Mouse (Mus musculus) forebrain, embryonic 10.5 days (tissue): ENCODE results near the gene Etv4. TPM values are rescaled to one million over a fixed set of nuclear protein-coding genes. Genes with fewer than 3 reads are reported as not detected.

Experiments
- DNase-seq: peaks from one replicate; pipeline ENCODE4 v3.0.0-alpha.2; 2017; ENCODE audit warnings: low spot score; ENCODE audit errors: extremely low spot score
- H3K27ac ChIP-seq: fragments of 300-500 bp; sonication (generic); 2 replicates; pipeline ENCODE4 v1.5.1; 2016; ENCODE audit warnings: mild to moderate bottlenecking
- H3K27me3 ChIP-seq: fragments of 300-500 bp; sonication (generic); 2 replicates; pipeline ENCODE4 v1.6.1; 2016; ENCODE audit warnings: mild to moderate bottlenecking; ENCODE audit not compliant: poor library complexity, severe bottlenecking
- H3K36me3 ChIP-seq: fragments of 300-500 bp; sonication (generic); replicated peaks from 2 replicates; pipeline ENCODE4 v1.6.1; 2016; ENCODE audit warnings: mild to moderate bottlenecking, moderate library complexity
- H3K4me1 ChIP-seq: fragments of 300-500 bp; sonication (generic); 2 replicates; pipeline ENCODE4 v1.6.1; 2016
- H3K4me3 ChIP-seq: fragments of 300-500 bp; sonication (generic); 2 replicates; pipeline ENCODE4 v1.5.1; 2016; ENCODE audit warnings: mild to moderate bottlenecking, moderate library complexity
- H3K9me3 ChIP-seq: fragments of 300-500 bp; sonication (generic); 2 replicates; pipeline ENCODE4 v1.6.1; 2016; ENCODE audit warnings: mild to moderate bottlenecking, moderate library complexity
- WGBS: fragments of 180-500 bp; shearing (Covaris S2); methylation state at CpG from one replicate; pipeline ENCODE4 v1.1.7; 2016; 5-methylcytosine and 5-hydroxymethylcytosine counted together
- polyA plus RNA-seq: library from polyadenylated mRNA; unstranded; fragments of >200 nt; fragmentation: Nextera tagmentation; extraction: Ambion mirVana; gene quantifications from 2 replicates; pipeline ENCODE4 v1.2.1, GENCODE M21; 2016

Etv4 gene
- 10.2 and 15.0 TPM in 2 replicates for polyA plus RNA-seq

GRCm38 (mm10) chr11:101785143-101785851 is at the start of gene Etv4:
TSS of gene Etv4 (minus strand) at chr11:101785371.
- WGBS: under 1% methylated on average over 35 of the region's 35 CpGs
- DNase-seq: peak; percentile 95
- Histone ChIP-seq H3K27ac (peak within 1 kb of the TSS; percentile 85), H3K4me1 (peaks cover 51% of the 10 kb centered on the region), H3K27me3 (peaks cover 94% of the 10 kb centered on the region), H3K9me3 (no peaks in the 10 kb centered on the region), H3K4me3 (peak within 1 kb of the TSS; percentile 62), H3K36me3 (no peaks in the 10 kb centered on the region)

GRCm38 (mm10) chr11:101832001-101832400 is 46.8 kb upstream of the Etv4 start:
- DNase-seq: no peak
- WGBS: 81% methylated on average over 7 of the region's 7 CpGs
- no peaks in the 10 kb centered on the region for H3K27me3 ChIP-seq

GRCm38 (mm10) chr11:101830616-101831015 is 45.4 kb upstream of the Etv4 start:
- Histone ChIP-seq H3K36me3 (no peaks in the 10 kb centered on the region), H3K4me1 (peaks cover 38% of the 10 kb centered on the region), H3K4me3 (no peak overlapping the region), H3K9me3 (no peaks in the 10 kb centered on the region), H3K27ac (peak overlapping the region; percentile 75), H3K27me3 (no peaks in the 10 kb centered on the region)
- WGBS: 70% methylated on average over 8 of the region's 8 CpGs
- DNase-seq: no peak

More at GRCm38 (mm10) chr11:101832001-101832400, 46.8 kb upstream of the Etv4 start:
- Histone ChIP-seq H3K9me3 (no peaks in the 10 kb centered on the region), H3K36me3 (no peaks in the 10 kb centered on the region), H3K27ac (peak overlapping the region; percentile 75; the same call in 1 of the 2 replicates), H3K4me3 (no peak overlapping the region), H3K4me1 (peaks cover 38% of the 10 kb centered on the region)

DNA sequence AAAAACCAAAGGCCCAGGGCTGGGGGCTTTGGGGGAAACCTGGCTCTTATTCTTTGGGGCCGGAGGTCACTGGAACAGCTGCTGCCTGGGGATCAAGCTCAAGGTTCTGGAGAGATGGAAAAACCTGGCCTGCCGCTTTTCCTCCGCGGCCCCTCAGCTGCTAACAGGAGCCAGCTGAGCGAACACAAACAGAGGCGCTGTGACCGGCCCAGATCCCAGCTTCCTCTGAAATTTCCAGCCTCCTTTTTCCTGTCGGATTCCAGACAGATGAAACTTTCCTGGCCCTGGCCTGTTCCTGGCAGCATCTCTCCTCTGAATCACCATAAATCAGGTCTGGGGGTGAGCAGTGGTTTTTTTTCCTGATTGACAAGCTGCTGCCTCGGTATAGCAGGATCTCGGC is 44.9 kb upstream of the Etv4 start:
- peak; percentile 46 for DNase-seq
- Histone ChIP-seq H3K9me3 (no peaks in the 10 kb centered on the region), H3K27ac (peak overlapping the region; percentile 75), H3K4me3 (no peak overlapping the region), H3K4me1 (peaks cover 36% of the 10 kb centered on the region), H3K27me3 (no peaks in the 10 kb centered on the region), H3K36me3 (no peaks in the 10 kb centered on the region)
- 35% methylated on average over 10 of the region's 10 CpGs for WGBS

- H3K4me3 ChIP-seq: no peak overlapping the region
- H3K36me3 ChIP-seq: no peaks in the 10 kb centered on the region
- no peaks in the 10 kb centered on the region for H3K9me3 ChIP-seq
- no peak overlapping the region for H3K27ac ChIP-seq
- no peaks in the 10 kb centered on the region for H3K27me3 ChIP-seq
- WGBS: 91% methylated on average over 4 of the region's 4 CpGs
- no peak for DNase-seq
- H3K4me1 ChIP-seq: peaks cover 27% of the 10 kb centered on the region
These were observed 43.5 kb upstream of the Etv4 start for GRCm38 (mm10) chr11:101828718-101829117.

DNA sequence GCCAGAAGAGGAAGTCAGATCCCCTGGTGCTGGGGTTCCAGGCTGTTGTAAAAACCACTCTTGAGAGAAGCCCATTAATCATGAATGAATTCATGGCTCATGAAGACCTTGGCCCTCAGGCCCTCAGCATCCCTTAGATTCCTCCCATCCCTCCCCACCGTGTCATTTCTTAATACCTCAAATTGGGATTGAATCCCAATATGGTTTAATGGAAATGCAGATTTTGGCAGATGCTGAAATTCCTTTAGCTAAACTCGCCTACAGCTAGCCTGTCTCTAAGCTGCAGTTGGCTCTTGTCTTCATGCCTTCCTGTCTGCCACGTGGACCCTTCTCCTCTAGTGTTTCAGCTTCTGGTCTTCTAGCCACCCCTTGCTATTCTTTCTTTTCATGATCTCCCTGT is 38.0 kb upstream of the Etv4 start:
- WGBS: 85% methylated on average over 3 of the region's 3 CpGs
- DNase-seq: no peak
- Histone ChIP-seq H3K27me3 (no peaks in the 10 kb centered on the region), H3K4me3 (no peak overlapping the region), H3K27ac (no peak overlapping the region), H3K36me3 (no peaks in the 10 kb centered on the region), H3K9me3 (peaks cover 5% of the 10 kb centered on the region; the same call in 1 of the 2 replicates), H3K4me1 (peaks cover 11% of the 10 kb centered on the region)

- Histone ChIP-seq H3K4me1 (peaks cover 14% of the 10 kb centered on the region), H3K4me3 (no peak overlapping the region), H3K9me3 (peaks cover 5% of the 10 kb centered on the region; the same call in 1 of the 2 replicates), H3K27me3 (0 out of 2 replicates have a peak, but pooled peaks cover 8% of the 10 kb centered on the region), H3K36me3 (no peaks in the 10 kb centered on the region), H3K27ac (0 out of 2 replicates have a peak overlapping the region, but pooled peaks have one; percentile 31)
- 52% methylated on average over 11 of the region's 11 CpGs for WGBS
- DNase-seq: no peak
These were observed 35.7 kb upstream of the Etv4 start for GRCm38 (mm10) chr11:101820899-101821298.

GRCm38 (mm10) chr11:101819853-101820252 is 34.7 kb upstream of the Etv4 start:
- no peak overlapping the region for H3K27ac ChIP-seq
- no peak for DNase-seq
- H3K9me3 ChIP-seq: peaks cover 5% of the 10 kb centered on the region; the same call in 1 of the 2 replicates
- H3K36me3 ChIP-seq: no peaks in the 10 kb centered on the region
- no peak overlapping the region for H3K4me3 ChIP-seq
- peaks cover 18% of the 10 kb centered on the region for H3K27me3 ChIP-seq
- H3K4me1 ChIP-seq: peaks cover 24% of the 10 kb centered on the region

- Histone ChIP-seq H3K36me3 (no peaks in the 10 kb centered on the region), H3K27ac (peak overlapping the region; percentile 75), H3K4me3 (peak overlapping the region; percentile 48), H3K4me1 (peaks cover 29% of the 10 kb centered on the region), H3K27me3 (peaks cover 49% of the 10 kb centered on the region), H3K9me3 (peaks cover 5% of the 10 kb centered on the region; the same call in 1 of the 2 replicates)
- peak; percentile 25 for DNase-seq
- WGBS: 22% methylated on average over 22 of the region's 22 CpGs
These were observed 30.2 kb upstream of the Etv4 start for GRCm38 (mm10) chr11:101815103-101816085.

DNA sequence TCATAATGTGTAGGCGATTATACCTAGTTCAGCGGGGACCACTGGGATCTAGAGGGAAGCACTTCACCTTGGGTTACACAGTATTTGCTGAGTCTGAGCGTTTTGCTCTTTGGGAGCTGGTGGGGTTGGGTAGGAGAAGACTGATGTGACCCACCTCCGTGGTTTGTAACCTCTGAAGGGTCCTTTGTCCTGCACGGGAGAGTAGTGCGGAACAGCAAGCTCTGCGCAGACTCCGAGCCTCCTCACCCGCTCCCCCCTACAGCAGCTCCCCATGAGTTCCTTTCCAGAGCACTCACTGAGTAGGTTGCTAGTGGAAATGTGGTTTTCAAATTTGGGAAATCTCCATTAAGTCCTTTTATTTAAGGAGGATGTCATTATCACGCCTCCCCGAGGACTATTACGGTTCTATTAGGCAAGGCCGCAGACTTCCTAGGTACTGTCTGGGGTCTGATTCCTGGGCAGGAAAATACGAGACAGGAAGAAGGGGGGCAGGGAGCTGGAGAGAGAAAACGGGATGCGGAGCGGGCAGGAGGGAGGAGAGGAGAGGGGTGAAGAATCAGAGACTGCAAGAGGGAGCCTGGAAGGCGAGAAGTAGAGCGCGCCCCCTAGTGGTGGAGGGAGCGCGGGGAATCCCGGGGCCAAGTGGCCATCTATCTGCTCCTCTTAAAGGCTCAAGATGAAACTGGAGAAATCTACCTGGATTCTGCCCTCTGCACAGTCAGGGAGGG is 29.4 kb upstream of the Etv4 start:
- WGBS: 10% methylated on average over 23 of the region's 23 CpGs

DNA sequence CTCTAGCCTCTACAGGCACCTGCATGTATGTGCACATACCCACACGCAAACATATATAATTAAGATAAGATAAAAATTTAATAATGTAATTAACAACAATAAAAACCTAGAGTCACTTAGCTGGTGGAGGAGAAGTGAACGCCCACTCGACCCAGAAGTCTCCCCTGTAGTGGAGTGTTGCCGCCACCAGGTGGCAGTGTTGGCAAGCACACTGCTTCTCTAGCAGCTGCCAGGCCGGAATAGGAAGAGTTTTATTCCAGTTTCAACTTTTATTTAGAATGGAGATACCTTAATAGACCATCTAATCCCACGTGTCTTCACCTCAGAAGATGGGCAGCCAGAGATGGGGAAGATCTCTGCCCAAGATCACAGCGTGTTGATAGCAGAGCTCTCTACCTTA is 28.1 kb upstream of the Etv4 start:
- Histone ChIP-seq H3K9me3 (no peaks in the 10 kb centered on the region), H3K4me3 (no peak overlapping the region), H3K27me3 (peaks cover 70% of the 10 kb centered on the region), H3K36me3 (no peaks in the 10 kb centered on the region), H3K4me1 (peaks cover 37% of the 10 kb centered on the region), H3K27ac (no peak overlapping the region)
- 3% methylated on average over 7 of the region's 7 CpGs for WGBS
- peak; percentile 78 for DNase-seq

More for the DNA sequence above, 29.4 kb upstream of the Etv4 start:
- Histone ChIP-seq H3K27me3 (peaks cover 58% of the 10 kb centered on the region), H3K4me1 (peaks cover 30% of the 10 kb centered on the region), H3K4me3 (peak overlapping the region; percentile 48), H3K36me3 (no peaks in the 10 kb centered on the region), H3K27ac (peak overlapping the region; percentile 75), H3K9me3 (no peaks in the 10 kb centered on the region)
- DNase-seq: peak; percentile 90
